Mouse (Mus musculus) right cerebral cortex, adult 18-20 months (tissue): ENCODE measurements around the gene Ctsw.
A peak's percentile ranks its signal among the peaks of the same experiment; 100 is the strongest.

Experiments used
- DNase-seq: peaks from one replicate; pipeline ENCODE4 v3.0.0; 2022; ENCODE audit warnings: mixed read lengths

Gene Ctsw

GRCm38 (mm10) chr19:5429806-5430205, 38.5 kb downstream of the Ctsw start:
- no peak for DNase-seq

GRCm38 (mm10) chr19:5429219-5429618, 39.1 kb downstream of the Ctsw start:
- no peak for DNase-seq

DNA sequence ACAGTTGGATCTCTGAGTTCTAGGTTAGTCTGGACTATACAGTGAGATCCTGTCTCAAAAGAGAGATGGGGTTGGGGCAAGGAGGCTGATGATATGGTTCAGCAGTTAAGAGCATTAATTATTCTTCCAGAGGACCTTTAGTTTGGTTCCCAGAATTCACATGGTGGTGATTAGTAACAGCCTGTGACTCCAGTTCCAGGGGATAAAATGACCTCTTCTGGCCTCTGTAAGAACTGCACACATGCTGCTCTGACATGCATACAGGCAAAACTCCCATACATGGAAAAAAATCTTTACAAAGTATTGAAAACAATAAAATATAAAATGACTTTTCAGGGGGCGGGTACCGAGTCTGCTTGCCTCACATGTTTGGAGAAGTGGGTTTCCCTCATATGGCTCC, 40.2 kb downstream of the Ctsw start:
- DNase-seq: no peak

GRCm38 (mm10) chr19:5426640-5427290, 41.5 kb downstream of the Ctsw start:
- DNase-seq: no peak

GRCm38 (mm10) chr19:5425906-5426565, 42.3 kb downstream of the Ctsw start:
- DNase-seq: no peak

- peak; percentile 95 for DNase-seq
Measured at GRCm38 (mm10) chr19:5424782-5425741, 43.2 kb downstream of the Ctsw start, which contains the start of the genes Drap1 and AI837181. Gene Drap1 (minus strand): TSS chr19:5424979. Gene AI837181 (plus strand): TSS chr19:5425144.

DNA sequence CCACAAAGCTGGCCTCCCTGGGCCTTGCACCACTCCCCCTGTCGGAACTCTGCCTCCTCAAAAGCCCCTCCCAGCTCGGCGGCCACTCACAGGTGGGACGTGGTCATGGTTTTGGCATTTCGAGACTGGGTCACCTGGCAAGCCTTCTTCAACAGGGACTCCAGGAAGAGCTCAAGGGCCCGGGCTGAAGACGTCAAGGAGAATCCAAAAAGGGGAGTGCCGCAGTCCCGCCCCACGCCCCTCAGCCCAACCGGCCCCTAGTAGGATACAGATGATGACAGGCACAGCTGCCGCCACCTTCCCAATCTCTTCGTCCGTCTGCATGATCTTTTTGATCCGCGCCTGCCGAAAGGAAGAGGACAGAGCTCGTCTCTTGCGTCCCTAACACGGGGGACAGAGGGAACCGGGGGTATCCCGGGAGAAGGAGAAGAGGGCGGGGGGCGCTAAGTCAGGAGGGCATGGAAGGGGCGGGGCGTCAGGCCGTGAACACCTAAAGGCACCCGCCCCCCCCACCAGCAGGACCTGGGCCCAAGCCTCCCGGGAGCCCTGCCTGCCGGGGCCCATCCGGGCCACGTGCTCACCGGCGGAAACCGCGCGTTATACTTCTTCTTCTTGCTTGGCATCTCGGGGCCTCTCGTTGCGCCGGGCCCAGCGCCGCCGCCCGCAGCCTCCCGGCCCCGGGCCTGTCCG, 44.1 kb downstream of the Ctsw start:
- peak; percentile 26 for DNase-seq

DNA sequence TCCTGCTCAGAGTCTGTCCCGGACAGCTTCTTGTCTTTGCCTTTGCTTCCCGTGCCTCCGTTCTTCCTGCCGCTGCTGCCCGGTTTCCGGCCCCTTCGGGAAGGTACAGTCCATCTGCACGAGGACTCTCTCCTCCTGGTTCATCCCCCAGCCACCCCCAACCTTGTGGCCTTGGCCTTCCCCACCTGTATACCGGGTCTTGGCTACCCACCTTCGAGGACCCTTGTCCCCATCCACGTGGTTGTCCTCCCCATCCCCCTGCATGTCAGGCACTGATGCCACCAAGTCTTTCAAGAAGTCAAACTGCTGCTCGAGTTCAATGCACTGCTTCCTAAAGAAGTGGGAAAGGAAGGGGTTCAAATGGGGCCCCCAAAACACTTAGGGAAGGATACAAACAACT, 44.7 kb downstream of the Ctsw start:
- no peak for DNase-seq

DNA sequence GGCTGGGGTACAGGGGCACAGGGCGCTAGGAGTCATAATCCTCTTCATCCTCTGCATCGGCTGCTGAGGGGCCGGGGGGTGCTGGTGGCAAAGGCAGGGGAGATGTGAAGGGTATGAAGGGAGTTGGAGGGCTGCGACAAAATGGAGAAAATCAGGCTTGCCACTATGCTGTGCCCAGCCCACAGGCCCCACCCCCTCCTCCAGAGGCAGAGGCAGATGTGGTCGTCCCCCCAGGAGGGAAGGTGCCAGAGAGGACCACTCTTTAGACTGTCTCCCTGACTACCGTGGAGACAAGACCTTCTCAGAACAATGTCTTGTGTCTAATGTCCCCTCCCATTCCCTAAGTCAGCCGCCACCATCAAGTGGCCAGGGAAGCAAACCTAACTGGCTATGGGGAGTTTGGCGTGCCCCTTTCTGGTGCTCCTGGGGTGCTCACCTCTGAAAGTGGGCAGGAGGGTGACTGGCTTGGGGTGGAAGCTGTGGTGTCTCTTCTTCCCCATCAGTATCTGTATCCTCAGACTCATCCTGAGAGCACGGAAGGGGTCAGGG, 45.3 kb downstream of the Ctsw start:
- DNase-seq: no peak

DNA sequence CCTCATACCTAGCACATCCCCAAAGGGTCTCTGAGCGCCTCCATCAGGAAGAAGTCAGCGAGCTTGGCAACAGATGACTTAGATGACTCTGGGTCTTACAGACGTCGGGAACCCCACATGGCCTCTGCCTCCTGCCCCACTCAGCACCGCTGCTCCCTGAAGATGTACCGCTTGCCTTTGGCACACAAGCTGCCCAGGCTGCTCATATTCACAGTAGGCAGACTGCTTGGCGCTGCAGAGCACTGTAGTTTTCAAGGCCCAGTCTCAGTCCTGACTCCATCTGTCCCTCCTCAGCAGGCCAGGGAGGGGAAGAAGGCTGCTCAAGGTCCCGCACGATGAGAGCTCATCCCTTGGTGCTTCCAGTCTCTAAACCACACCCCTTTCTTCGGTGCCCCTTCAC, 46.0 kb downstream of the Ctsw start:
- DNase-seq: no peak

- DNase-seq: no peak
Measured at GRCm38 (mm10) chr19:5421784-5422183, 46.5 kb downstream of the Ctsw start.

- no peak for DNase-seq
Measured at GRCm38 (mm10) chr19:5420579-5420978, 47.7 kb downstream of the Ctsw start.

GRCm38 (mm10) chr19:5419630-5420029, 48.7 kb downstream of the Ctsw start:
- DNase-seq: no peak

DNA sequence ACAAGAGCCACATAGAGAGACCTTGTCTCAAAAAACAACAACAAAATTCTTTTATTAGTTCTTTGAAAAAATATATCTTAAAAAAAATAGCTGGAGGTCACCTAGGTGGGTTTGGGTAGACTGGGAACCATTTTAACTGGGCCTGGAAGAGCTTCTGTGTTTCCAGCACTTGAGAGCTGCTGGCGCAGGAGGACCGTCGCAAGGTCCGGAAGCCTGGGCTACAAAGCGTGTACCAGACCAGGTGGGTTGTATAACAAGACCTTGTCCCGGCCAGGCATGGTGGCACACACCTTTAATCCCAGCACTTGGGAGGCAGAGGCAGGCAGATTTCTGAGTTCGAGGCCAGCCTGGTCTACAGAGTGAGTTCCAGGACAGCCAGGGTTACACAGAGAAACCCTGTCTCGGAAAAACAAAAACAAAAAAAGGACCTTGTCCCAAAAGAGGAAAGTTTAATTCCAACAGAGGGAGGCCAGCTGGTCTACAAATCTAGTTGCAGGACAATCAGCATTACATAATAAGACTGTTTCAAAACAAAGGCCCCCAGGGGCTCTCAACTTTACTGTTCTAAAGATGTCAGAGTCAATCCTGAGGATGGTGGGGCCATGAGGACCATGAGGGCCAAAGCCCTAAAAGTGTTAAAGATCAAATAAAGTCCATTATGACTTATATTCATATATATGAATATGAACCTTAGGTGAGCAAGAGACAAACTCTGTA, 49.4 kb downstream of the Ctsw start:
- no peak for DNase-seq
